Mouse (Mus musculus) heart, embryonic 15.5 days (tissue): ENCODE data around the gene Gm47959. TPM values are rescaled to one million over a fixed set of nuclear protein-coding genes. Genes with fewer than 3 reads are reported as not detected.

ENCODE experiments used
- ATAC-seq: fragments of 200-750 bp; cut with Nextera tagmentation; replicated peaks from 2 replicates; pipeline ENCODE4 v1.8.0; 2017; ENCODE audit warnings: low read depth, moderate TSS enrichment; ENCODE audit not compliant: insufficient number of reproducible peaks, insufficient read depth, low FRiP score
- H3K27ac ChIP-seq: fragments of 300-500 bp; sonication (generic); 2 replicates; pipeline ENCODE4 v1.5.1; 2015; ENCODE audit warnings: mild to moderate bottlenecking, inconsistent platforms
- H3K27me3 ChIP-seq: fragments of 300-500 bp; sonication (generic); 2 replicates; pipeline ENCODE4 v1.6.1; 2015; ENCODE audit warnings: inconsistent platforms
- H3K36me3 ChIP-seq: fragments of 300-500 bp; sonication (generic); 2 replicates; pipeline ENCODE4 v1.6.1; 2015; ENCODE audit warnings: mild to moderate bottlenecking, inconsistent platforms
- H3K4me1 ChIP-seq: fragments of 300-500 bp; sonication (generic); replicated peaks from 2 replicates; pipeline ENCODE4 v1.6.1; 2015; ENCODE audit warnings: inconsistent platforms
- H3K4me2 ChIP-seq: fragments of 300-500 bp; sonication (generic); 2 replicates; pipeline ENCODE4 v1.6.1; 2015; ENCODE audit warnings: inconsistent platforms, mild to moderate bottlenecking, moderate library complexity
- H3K4me3 ChIP-seq: fragments of 300-500 bp; sonication (generic); 2 replicates; pipeline ENCODE4 v1.5.1; 2015; ENCODE audit warnings: mild to moderate bottlenecking, inconsistent platforms
- H3K9ac ChIP-seq: fragments of 300-500 bp; sonication (generic); 2 replicates; pipeline ENCODE4 v1.6.1; 2015; ENCODE audit warnings: mild to moderate bottlenecking, inconsistent platforms
- H3K9me3 ChIP-seq: fragments of 300-500 bp; sonication (generic); replicated peaks from 2 replicates; pipeline ENCODE4 v1.6.1; 2016; ENCODE audit warnings: inconsistent platforms
- WGBS: fragments of 180-500 bp; shearing (Covaris S2); methylation state at CpG from one replicate; pipeline ENCODE4 v1.1.7; 2015; ENCODE audit warnings: mixed read lengths; 5-methylcytosine and 5-hydroxymethylcytosine counted together
- polyA plus RNA-seq: library from polyadenylated mRNA; unstranded; fragments of >200 nt; fragmentation: Nextera tagmentation; extraction: Ambion mirVana; gene quantifications from 2 replicates; pipeline ENCODE4 v1.2.1, GENCODE M21; 2015

Gene Gm47959
- polyA plus RNA-seq, 1 experiment from 2014 or later: not detected

DNA sequence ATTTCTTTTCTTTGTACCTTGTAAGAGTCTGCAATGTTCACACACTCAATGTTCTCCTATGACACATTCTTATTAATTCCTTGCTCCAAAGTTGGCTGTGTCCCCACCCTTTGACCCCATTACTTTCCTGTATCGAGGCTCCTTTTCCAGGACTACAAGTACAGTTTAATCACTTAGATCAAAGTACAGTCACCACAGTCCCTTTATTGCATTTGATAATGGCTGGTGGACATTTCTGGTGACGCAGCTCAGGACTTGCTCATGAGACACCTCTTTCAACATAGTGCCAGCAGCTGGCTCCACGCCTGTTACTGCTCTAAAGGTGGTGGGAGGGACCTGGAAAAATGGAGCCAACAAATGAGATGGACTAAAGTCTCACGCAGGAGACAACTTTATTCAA, 9.3 kb upstream of the Gm47959 start:
- no peak overlapping the region for H3K27ac ChIP-seq
- 54% methylated on average over 4 of the region's 4 CpGs for WGBS
- no peaks in the 10 kb centered on the region for H3K9me3 ChIP-seq
- H3K27me3 ChIP-seq: no peaks in the 10 kb centered on the region
- H3K4me3 ChIP-seq: no peak overlapping the region
- no peak for ATAC-seq
- peaks cover 3% of the 10 kb centered on the region; the same call in 1 of the 2 replicates for H3K4me1 ChIP-seq
- H3K9ac ChIP-seq: no peak overlapping the region
- no peaks in the 10 kb centered on the region for H3K36me3 ChIP-seq
- H3K4me2 ChIP-seq: no peak overlapping the region

DNA sequence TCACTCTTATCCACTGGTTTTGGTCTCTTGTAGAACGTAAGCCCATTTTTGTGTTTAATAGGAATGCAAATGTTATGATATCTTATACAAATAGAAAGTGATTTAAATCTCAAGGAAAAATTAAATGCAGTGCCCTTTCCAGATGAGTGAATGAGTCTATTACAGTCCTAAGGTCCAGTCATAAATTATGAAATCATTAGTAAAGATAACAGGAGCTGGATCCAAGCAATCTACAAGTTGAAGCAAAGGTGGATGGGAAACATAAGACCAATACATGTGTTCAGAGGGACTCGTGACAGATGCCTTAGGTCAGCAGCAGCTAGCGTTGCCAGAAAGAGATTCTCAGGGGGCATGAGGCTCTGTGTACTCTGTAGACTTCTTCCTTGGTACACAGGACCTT, 8.8 kb upstream of the Gm47959 start:
- no peak overlapping the region for H3K4me3 ChIP-seq
- no peaks in the 10 kb centered on the region for H3K9me3 ChIP-seq
- no peaks in the 10 kb centered on the region for H3K36me3 ChIP-seq
- no peaks in the 10 kb centered on the region for H3K27me3 ChIP-seq
- no peak for ATAC-seq
- H3K9ac ChIP-seq: no peak overlapping the region
- WGBS: 74% methylated on average over 3 of the region's 3 CpGs
- no peak overlapping the region for H3K27ac ChIP-seq
- H3K4me2 ChIP-seq: no peak overlapping the region
- peaks cover 3% of the 10 kb centered on the region; the same call in 1 of the 2 replicates for H3K4me1 ChIP-seq

DNA sequence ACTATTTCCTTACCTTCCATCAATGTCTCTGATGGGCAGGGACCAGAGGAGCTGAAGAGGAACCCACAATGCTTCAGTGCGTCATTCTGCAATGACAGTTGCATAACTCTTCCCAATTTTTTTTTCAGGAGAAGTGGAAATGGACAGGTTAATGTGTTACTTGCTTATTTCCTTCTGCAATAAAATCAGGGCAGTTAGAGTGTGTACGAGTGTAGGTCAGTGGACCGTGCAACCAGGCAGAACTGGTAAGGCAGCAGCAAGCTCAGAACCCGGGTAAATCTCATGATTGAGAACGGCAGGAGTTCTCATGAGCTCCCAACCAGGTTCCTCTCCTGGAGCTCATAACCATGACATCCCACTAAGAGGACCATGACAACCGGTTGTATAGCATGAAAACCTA, 8.3 kb upstream of the Gm47959 start:
- 90% methylated on average over 6 of the region's 6 CpGs for WGBS
- Histone ChIP-seq H3K4me1 (peaks cover 3% of the 10 kb centered on the region; the same call in 1 of the 2 replicates), H3K36me3 (no peaks in the 10 kb centered on the region)

DNA sequence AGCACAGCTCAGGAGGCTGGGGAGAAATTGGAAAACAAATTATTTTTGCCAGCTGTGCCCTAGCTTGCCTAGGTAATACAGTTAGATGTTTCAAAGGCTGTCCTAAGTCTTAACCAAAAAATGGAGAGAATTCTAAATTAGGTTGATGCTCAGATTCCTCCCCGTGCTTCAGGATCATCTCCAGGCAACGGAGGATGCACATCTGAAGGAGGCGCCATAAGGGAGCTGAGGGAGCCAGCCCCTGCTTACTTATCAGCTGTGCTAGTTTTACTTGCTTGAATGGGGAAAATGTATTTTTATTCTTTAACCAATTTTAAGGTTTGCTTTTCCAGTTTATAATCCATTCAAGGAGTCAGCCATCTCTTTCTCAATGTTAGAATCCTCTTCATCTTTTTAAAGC, 6.4 kb upstream of the Gm47959 start:
- H3K9me3 ChIP-seq: no peaks in the 10 kb centered on the region
- WGBS: 83% methylated on average over 3 of the region's 3 CpGs
- H3K9ac ChIP-seq: no peak overlapping the region
- H3K36me3 ChIP-seq: no peaks in the 10 kb centered on the region
- H3K4me2 ChIP-seq: no peak overlapping the region
- no peaks in the 10 kb centered on the region for H3K27me3 ChIP-seq
- ATAC-seq: no peak
- H3K4me1 ChIP-seq: no peaks in the 10 kb centered on the region
- no peak overlapping the region for H3K27ac ChIP-seq
- no peak overlapping the region for H3K4me3 ChIP-seq

More for the DNA sequence above, 8.3 kb upstream of the Gm47959 start:
- Histone ChIP-seq H3K27ac (no peak overlapping the region), H3K9ac (no peak overlapping the region), H3K27me3 (no peaks in the 10 kb centered on the region), H3K9me3 (no peaks in the 10 kb centered on the region), H3K4me2 (no peak overlapping the region), H3K4me3 (no peak overlapping the region)
- no peak for ATAC-seq

DNA sequence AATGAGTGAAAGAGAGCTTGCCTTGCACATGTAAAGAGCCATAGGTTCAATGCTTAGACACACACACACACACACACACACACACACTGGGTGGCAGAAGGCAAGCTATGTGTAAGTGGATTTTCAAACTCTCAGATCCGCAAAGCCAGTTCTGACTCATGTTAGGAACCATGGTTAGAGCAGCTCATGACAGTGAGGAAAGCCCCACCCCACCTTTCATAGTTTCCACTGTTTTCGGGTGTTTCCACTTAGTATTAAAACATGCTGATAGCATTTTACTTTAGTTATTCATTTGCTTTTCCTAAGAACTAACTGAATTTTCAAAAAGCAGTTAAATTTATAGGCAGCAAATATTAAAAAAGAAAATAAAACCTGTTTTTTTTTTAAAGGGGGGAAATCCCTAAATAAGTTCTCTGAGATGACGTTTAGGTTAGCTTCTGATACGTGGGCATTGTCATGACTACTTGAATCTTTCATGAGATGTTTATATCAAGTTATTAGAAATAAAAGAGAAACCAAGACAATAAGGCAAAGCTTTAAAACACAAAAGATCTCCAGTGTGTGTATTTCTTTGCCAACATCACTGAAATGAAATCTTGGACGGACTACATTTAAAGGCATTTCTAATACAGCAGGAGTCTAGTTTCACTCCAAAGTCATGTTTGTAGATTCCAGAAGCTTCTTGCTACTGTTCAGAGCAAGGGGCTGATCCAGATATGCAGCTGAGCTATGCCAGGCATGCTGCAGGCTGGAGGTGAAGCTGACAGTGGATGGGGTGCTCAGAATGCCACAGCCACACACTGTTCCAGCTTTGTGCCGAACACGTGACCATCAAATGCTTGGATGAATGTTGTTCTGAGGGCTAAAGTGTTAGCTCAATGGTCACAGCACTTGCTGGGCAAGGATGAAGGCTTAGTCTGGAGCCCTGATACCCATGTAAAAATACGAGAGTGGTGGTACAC, 6.2 kb downstream of the Gm47959 start:
- peaks cover 11% of the 10 kb centered on the region; the same call in 1 of the 2 replicates for H3K4me1 ChIP-seq
- H3K27me3 ChIP-seq: no peaks in the 10 kb centered on the region
- no peaks in the 10 kb centered on the region for H3K9me3 ChIP-seq
- no peaks in the 10 kb centered on the region for H3K36me3 ChIP-seq
- no peak overlapping the region for H3K4me3 ChIP-seq
- no peak overlapping the region for H3K4me2 ChIP-seq
- no peak overlapping the region for H3K27ac ChIP-seq
- 50% methylated on average over 8 of the region's 8 CpGs for WGBS
- no peak overlapping the region for H3K9ac ChIP-seq
- ATAC-seq: peak; percentile 47; the same call in 1 of the 2 replicates

DNA sequence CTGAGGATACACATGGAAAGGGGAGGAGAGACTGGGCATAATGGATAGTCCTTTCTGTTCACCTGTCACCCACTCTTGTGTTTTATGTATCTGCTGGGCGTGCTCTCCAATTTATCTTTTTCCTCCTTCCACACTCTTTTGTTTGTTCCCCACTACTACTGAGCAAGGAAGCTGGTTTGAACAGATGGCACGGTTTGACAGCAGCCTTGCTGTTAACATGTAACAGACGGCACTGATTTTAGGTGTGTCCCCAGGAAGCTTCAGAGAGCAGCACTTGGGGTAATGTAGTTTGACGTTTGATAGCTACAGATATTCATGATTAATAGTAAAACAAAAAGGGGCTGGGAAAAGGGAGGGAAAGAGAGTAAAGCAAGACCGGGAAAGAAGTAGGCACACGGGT, 7.1 kb downstream of the Gm47959 start:
- Histone ChIP-seq H3K27ac (no peak overlapping the region), H3K36me3 (no peaks in the 10 kb centered on the region), H3K4me1 (peaks cover 11% of the 10 kb centered on the region; the same call in 1 of the 2 replicates), H3K9me3 (no peaks in the 10 kb centered on the region), H3K4me2 (no peak overlapping the region), H3K9ac (no peak overlapping the region), H3K27me3 (no peaks in the 10 kb centered on the region), H3K4me3 (no peak overlapping the region)
- ATAC-seq: no peak
- 60% methylated on average over 6 of the region's 6 CpGs for WGBS

DNA sequence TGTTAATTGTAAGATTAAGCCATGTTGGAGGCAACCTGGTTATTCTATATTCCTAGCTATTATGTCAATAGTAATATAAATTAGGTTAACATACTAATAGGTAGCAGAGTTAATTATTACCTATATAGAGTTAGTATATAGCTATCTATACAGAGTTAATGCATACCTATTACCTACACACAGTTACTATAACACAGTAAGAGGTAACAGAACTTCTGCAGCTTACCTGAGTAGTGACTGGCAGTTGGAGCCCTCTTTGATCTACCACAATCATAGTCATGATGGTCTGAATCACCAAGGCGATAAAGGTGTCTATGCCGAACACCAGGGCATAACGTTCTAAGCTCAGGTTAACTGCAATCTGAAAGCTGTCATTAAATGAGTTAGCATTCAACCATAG, 14.1 kb downstream of the Gm47959 start:
- 81% methylated on average over 3 of the region's 3 CpGs for WGBS
- Histone ChIP-seq H3K4me1 (no peaks in the 10 kb centered on the region), H3K27ac (no peak overlapping the region), H3K4me3 (no peak overlapping the region), H3K4me2 (no peak overlapping the region), H3K9me3 (no peaks in the 10 kb centered on the region), H3K9ac (no peak overlapping the region), H3K27me3 (no peaks in the 10 kb centered on the region), H3K36me3 (no peaks in the 10 kb centered on the region)
- no peak for ATAC-seq

DNA sequence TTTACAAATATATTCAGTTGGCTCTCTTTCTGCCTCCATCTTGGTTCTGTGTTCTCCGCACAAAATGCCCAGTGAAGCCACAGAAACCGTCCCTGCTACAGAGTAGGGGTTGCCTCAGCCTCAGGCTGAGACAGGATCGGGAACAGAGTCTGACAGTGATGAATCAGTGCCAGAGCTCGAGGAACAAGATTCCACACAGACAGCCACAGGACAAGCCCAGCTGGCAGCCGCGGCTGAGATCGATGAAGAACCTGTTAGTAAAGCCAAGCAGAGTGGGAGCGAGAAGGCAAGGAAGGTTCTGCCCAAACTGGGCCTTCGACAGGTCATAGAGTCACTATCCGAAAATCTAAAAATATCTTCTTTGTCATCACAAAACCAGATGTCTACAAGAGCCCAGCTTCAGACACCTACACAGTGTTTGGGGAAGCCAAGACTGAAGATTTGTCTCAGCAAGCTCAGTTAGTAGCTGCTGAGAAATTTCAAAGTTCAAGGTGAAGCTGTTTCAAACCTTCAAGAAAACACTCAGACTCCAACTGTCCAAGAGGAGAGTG, 15.1 kb downstream of the Gm47959 start:
- WGBS: 59% methylated on average over 10 of the region's 10 CpGs
- Histone ChIP-seq H3K4me2 (no peak overlapping the region), H3K9me3 (no peaks in the 10 kb centered on the region), H3K36me3 (no peaks in the 10 kb centered on the region), H3K4me1 (no peaks in the 10 kb centered on the region), H3K27me3 (no peaks in the 10 kb centered on the region), H3K9ac (no peak overlapping the region), H3K27ac (no peak overlapping the region), H3K4me3 (no peak overlapping the region)
- ATAC-seq: no peak

DNA sequence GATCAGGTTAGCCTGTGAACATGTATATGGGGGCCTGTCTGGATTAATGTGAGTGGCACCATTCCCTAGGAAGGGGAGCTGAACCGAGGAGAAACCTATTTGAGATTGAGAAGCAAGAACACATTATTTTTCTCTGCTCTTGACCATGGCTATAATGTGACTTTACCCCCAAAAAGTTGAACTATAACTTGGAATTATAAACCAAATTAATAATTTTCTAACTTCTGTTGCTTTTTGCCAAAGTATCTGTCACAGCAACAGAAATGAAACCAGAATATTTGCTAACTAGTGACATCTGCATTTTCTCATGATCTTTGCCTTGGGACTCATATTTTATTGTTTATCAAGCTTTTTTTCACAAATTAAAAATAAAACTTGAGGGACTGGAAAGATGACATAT, 16.2 kb downstream of the Gm47959 start:
- Histone ChIP-seq H3K27me3 (no peaks in the 10 kb centered on the region), H3K27ac (no peak overlapping the region), H3K9ac (no peak overlapping the region), H3K36me3 (no peaks in the 10 kb centered on the region), H3K9me3 (no peaks in the 10 kb centered on the region), H3K4me1 (no peaks in the 10 kb centered on the region), H3K4me2 (no peak overlapping the region), H3K4me3 (no peak overlapping the region)
- WGBS: 57% methylated on average over 1 of the region's 1 CpGs
- ATAC-seq: no peak

DNA sequence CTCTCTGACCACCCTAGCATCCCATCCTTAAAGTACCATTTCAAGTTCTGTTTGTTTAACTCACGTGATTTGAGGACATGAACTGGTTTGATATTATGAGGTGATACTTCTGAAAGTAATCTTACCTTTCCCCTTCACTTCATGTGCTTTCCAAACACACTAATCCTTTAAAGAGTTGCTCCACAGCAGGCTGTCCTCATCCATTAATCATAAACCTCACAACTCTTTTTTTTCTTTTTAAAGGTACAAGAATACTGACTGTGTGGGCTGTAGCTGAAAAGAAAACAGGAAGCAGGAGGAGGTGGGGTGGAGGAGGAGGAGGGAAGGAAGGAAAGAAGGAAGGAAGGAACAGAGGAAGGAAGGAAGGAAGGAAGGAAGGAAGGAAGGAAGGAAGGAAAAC, 31.6 kb downstream of the Gm47959 start:
- Histone ChIP-seq H3K9me3 (no peaks in the 10 kb centered on the region), H3K9ac (no peak overlapping the region), H3K4me1 (no peaks in the 10 kb centered on the region), H3K27me3 (no peaks in the 10 kb centered on the region), H3K4me2 (no peak overlapping the region), H3K36me3 (no peaks in the 10 kb centered on the region), H3K27ac (no peak overlapping the region), H3K4me3 (no peak overlapping the region)
- ATAC-seq: no peak
- WGBS: 44% methylated on average over 1 of the region's 1 CpGs

DNA sequence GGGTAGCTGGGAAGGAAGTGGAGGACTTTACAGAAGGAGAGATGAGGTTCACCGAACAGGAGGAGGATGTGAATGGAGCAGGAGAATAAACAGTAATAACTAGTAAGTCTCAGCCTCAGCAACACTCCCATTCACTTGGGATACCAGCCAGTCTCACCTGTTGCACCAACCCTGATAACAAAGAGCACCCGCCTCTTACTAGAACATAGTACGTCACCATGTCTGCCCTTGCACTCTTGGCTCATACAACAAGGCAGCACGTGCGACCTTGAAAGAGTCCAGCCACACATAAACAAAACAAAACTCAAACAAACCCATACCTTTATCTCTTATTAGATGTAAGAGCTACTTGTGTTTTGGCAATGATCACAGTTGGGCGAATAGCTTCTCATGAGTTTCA, 32.2 kb downstream of the Gm47959 start:
- H3K4me1 ChIP-seq: peaks cover under 1% of the 10 kb centered on the region; the same call in 1 of the 2 replicates
- no peak overlapping the region for H3K27ac ChIP-seq
- H3K36me3 ChIP-seq: no peaks in the 10 kb centered on the region
- H3K9me3 ChIP-seq: no peaks in the 10 kb centered on the region
- no peak overlapping the region for H3K4me3 ChIP-seq
- ATAC-seq: no peak
- 81% methylated on average over 6 of the region's 6 CpGs for WGBS
- H3K27me3 ChIP-seq: no peaks in the 10 kb centered on the region
- no peak overlapping the region for H3K4me2 ChIP-seq
- H3K9ac ChIP-seq: no peak overlapping the region
